Mouse (Mus musculus): Measurements from ENCODE around the gene Plekhh2. TPM values are rescaled to one million over a fixed set of nuclear protein-coding genes. Genes with fewer than 3 reads are reported as not detected.

Plekhh2 gene
- total and polyA plus RNA-seq, 3 experiments, result 0.21 to 1.7 (median 1.1) TPM

DNA sequence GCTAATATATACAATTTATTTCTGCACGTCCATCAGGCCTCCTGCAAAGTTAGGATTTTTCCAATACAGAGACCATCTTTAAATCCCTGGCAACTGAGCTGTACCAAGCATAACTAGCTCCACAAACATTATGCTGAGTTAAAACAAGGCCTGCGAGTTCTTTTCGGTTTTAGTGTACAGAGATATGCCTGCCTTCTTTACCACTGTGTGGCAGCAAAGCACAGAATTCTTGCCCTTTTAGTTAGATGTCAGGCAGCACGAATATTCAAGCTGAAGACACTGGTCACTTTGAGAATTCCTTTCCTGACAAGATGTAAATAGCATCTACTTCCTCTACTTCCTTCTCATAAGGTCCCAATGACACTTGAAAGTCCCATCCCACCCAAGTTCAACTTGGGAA is 37.4 kb upstream of the Plekhh2 start:
- Histone ChIP-seq H3K4me2 (ENCODE audit: insufficient read depth, low read depth, poor library complexity, severe bottlenecking) (no peak overlapping the region), H3K4me1 (ENCODE audit: control insufficient read depth in 1 of 2, insufficient read depth in 2 of 2) (no peaks in the 10 kb centered on the region), H3K4me3 (replicated peaks in 1 of 3; ENCODE audit: low read depth in 2 of 3, low read length in 2 of 3, poor library complexity in 1 of 3) (no peak overlapping the region), H3K79me2 (replicated peaks; ENCODE audit: control insufficient read depth, extremely low read depth, insufficient read depth, poor library complexity, severe bottlenecking) (no peaks in the 10 kb centered on the region), H3K9me3 (replicated peaks; ENCODE audit: low read length) (no peaks in the 10 kb centered on the region), H3K27me3 (replicated peaks) (peaks cover under 1% of the 10 kb centered on the region), H3K9ac (ENCODE audit: insufficient read depth, low read depth) (no peak overlapping the region), H3K36me3 (replicated peaks in 1 of 2; ENCODE audit: control insufficient read depth in 1 of 2, insufficient read depth in 1 of 2, low read length in 1 of 2) (no peaks in the 10 kb centered on the region), H3K27ac (ENCODE audit: insufficient read depth, low read depth) (no peak overlapping the region)
- in situ Hi-C loops (cut with MboI; ENCODE audit: low pct_ligation_motif_present, low pct_unique_long_range_greater_than_20kb, low sequenced_read_pairs), result no loop called here
- dilution Hi-C loops (cut with MboI; ENCODE audit: extremely low pct_ligation_motif_present, extremely low pct_unique_long_range_greater_than_20kb, low sequenced_read_pairs), result no loop called here
- TF ChIP-seq JUND (conservative IDR thresholded peaks at IDR 0.05; ENCODE audit: low read depth, low read length) (no peak), TCF12 (IDR thresholded peaks at IDR 0.05; ENCODE audit: low read depth, low read length) (no peak), RAD21 (IDR thresholded peaks at IDR 0.05; ENCODE audit: low read depth, low read length) (peak; percentile 65), CTCF (conservative IDR thresholded peaks at IDR 0.05 in 1 of 2, IDR thresholded peaks at IDR 0.05 in 1 of 2; ENCODE audit: low read depth in 2 of 2, low read length in 2 of 2) (peak in 1 of 2 experiments; percentile 63; a peak in 2 of 4 replicates), SMC3 (IDR thresholded peaks at IDR 0.05; ENCODE audit: low read depth, low read length) (peak; percentile 47; the same call in 1 of the 2 replicates)
- no peak for DNase-seq (ENCODE audit: extremely low read depth)

DNA sequence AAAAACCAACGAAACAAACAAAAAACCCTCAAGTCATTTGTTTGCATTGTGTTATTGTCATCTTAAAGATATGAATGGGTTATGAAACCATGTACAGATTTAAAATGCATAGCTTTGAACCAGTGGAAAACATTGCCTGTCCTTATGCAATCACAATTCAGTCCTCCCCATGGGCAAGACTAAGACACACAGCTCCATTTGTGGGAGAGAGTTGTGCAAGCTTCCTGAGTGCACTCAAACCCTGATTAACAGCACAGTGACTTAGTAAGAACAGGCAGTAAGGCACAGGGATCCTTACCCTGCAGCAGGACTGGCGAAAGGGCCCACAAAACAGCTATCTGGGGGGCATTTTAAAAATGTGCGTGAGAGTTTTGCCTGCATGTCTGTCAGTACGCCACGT is 34.5 kb upstream of the Plekhh2 start:
- Histone ChIP-seq H3K4me3 (replicated peaks in 1 of 3; ENCODE audit: low read depth in 2 of 3, low read length in 2 of 3, poor library complexity in 1 of 3) (no peak overlapping the region), H3K4me1 (ENCODE audit: control insufficient read depth in 1 of 2, insufficient read depth in 2 of 2) (no peaks in the 10 kb centered on the region; a peak in 1 of 4 replicates), H3K27ac (ENCODE audit: insufficient read depth, low read depth) (no peak overlapping the region), H3K36me3 (replicated peaks in 1 of 2; ENCODE audit: control insufficient read depth in 1 of 2, insufficient read depth in 1 of 2, low read length in 1 of 2) (no peaks in the 10 kb centered on the region), H3K4me2 (ENCODE audit: insufficient read depth, low read depth, poor library complexity, severe bottlenecking) (no peak overlapping the region), H3K9ac (ENCODE audit: insufficient read depth, low read depth) (no peak overlapping the region), H3K27me3 (replicated peaks) (no peaks in the 10 kb centered on the region), H3K79me2 (replicated peaks; ENCODE audit: control insufficient read depth, extremely low read depth, insufficient read depth, poor library complexity, severe bottlenecking) (no peaks in the 10 kb centered on the region), H3K9me3 (replicated peaks; ENCODE audit: low read length) (no peaks in the 10 kb centered on the region)
- in situ Hi-C loops (cut with MboI; ENCODE audit: low pct_ligation_motif_present, low pct_unique_long_range_greater_than_20kb, low sequenced_read_pairs), result no loop called here
- DNase-seq (ENCODE audit: extremely low read depth), result no peak
- dilution Hi-C loops (cut with MboI; ENCODE audit: extremely low pct_ligation_motif_present, extremely low pct_unique_long_range_greater_than_20kb, low sequenced_read_pairs), result no loop called here
- TF ChIP-seq USF1 (IDR thresholded peaks at IDR 0.05; ENCODE audit: low read depth, low read length) (no peak), KAT2A (IDR thresholded peaks at IDR 0.05; ENCODE audit: insufficient replicate concordance, low read length) (no peak), ETS1 (conservative IDR thresholded peaks at IDR 0.05; ENCODE audit: low read depth, low read length) (no peak), NELFE (IDR thresholded peaks at IDR 0.05; ENCODE audit: low read depth, low read length) (no peak), MEF2A (IDR thresholded peaks at IDR 0.05; ENCODE audit: borderline replicate concordance, low read depth, low read length) (no peak), RAD21 (IDR thresholded peaks at IDR 0.05; ENCODE audit: low read depth, low read length) (no peak), HCFC1 (IDR thresholded peaks at IDR 0.05; ENCODE audit: low read depth, low read length) (no peak), MAX (IDR thresholded peaks at IDR 0.05; ENCODE audit: low read length) (no peak), RCOR1 (conservative IDR thresholded peaks at IDR 0.05; ENCODE audit: low read depth, low read length) (no peak), USF2 (conservative IDR thresholded peaks at IDR 0.05; ENCODE audit: low read depth, low read length) (no peak), POLR2A (IDR thresholded peaks at IDR 0.05; ENCODE audit: low read depth, low read length) (no peak), PAX5 (IDR thresholded peaks at IDR 0.05; ENCODE audit: low read length) (no peak), NRF1 (IDR thresholded peaks at IDR 0.05; ENCODE audit: low read depth, low read length) (no peak)
